Comparison of ENCODE assay signal across 26 mouse cellular contexts in genomic region chr7:80512408-80513085, GRCm38 (mm10). TPM values are rescaled to one million over a fixed set of nuclear protein-coding genes. Genes with fewer than 3 reads are reported as not detected.
DNase-seq lines count a peak whose midpoint lies in the region; ATAC-seq and TF ChIP-seq lines count a peak whose summit lies in the region.
"Had no signal": no experiment of that assay in that cellular context is flagged by ENCODE, and none has a peak within 500 bp of the region (broad histone marks: within the 10 kb centered on the region; RNA-seq: fewer than 3 reads in every experiment).

No protein-coding gene starts in this region.

- H3K36me3 ChIP-seq in forebrain, embryonic 13.5 days (ENCODE audit: poor library complexity, severe bottlenecking) = peaks cover 44% of the 10 kb centered on the region
- peaks cover 44% of the 10 kb centered on the region for H3K36me3 ChIP-seq in forebrain, embryonic 12.5 days (replicated peaks)
- peaks cover 81% of the 10 kb centered on the region for H3K36me3 ChIP-seq in megakaryocyte, embryonic 14.5 days (replicated peaks; ENCODE audit: low read length)

- H3K9ac ChIP-seq in forebrain, embryonic 13.5 days = no peak overlapping the region
- no peak overlapping the region for H3K9ac ChIP-seq in forebrain, embryonic 12.5 days
- H3K9ac ChIP-seq: embryonic facial prominence, embryonic 12.5 days; forebrain, embryonic 15.5 days; liver, embryonic 14.5 days; neural tube, embryonic 13.5 days had no signal

- H3K4me2 ChIP-seq in forebrain, embryonic 13.5 days = no peak overlapping the region
- H3K4me2 ChIP-seq in forebrain, embryonic 12.5 days = no peak overlapping the region
- H3K4me2 ChIP-seq: embryonic facial prominence, embryonic 12.5 days; forebrain, embryonic 15.5 days; neural tube, embryonic 13.5 days had no signal

- H3K27ac ChIP-seq in forebrain, embryonic 13.5 days = 0 out of 2 replicates have a peak overlapping the region, but pooled peaks have one; percentile 16
- H3K27ac ChIP-seq in forebrain, embryonic 12.5 days = no peak overlapping the region
- no peak overlapping the region for H3K27ac ChIP-seq in olfactory bulb, adult 2 months (ENCODE audit: insufficient read depth, low read depth, low read length)
- H3K27ac ChIP-seq: embryonic facial prominence, embryonic 12.5 days; forebrain, embryonic 15.5 days; kidney, postnatal 0 days; liver, embryonic 14.5 days; neural tube, embryonic 13.5 days had no signal

- 71% methylated on average over 15 of the region's 16 CpGs for WGBS in forebrain, embryonic 13.5 days
- WGBS in forebrain, embryonic 12.5 days = 74% methylated on average over 16 of the region's 16 CpGs
- 43% methylated on average over 16 of the region's 16 CpGs for WGBS in olfactory bulb, adult 2 months

- no peaks in the 10 kb centered on the region for H3K27me3 ChIP-seq in forebrain, embryonic 13.5 days
- H3K27me3 ChIP-seq in forebrain, embryonic 12.5 days = no peaks in the 10 kb centered on the region
- no peaks in the 10 kb centered on the region for H3K27me3 ChIP-seq in megakaryocyte, embryonic 14.5 days (replicated peaks)
- H3K27me3 ChIP-seq: embryonic facial prominence, embryonic 12.5 days; forebrain, embryonic 15.5 days; neural tube, embryonic 13.5 days had no signal

- no peak for ATAC-seq in forebrain, embryonic 13.5 days
- no peak for ATAC-seq in forebrain, embryonic 12.5 days (ENCODE audit: low FRiP score)
- ATAC-seq in megakaryocyte, adult 5-6 weeks (ENCODE audit: poor library complexity, severe bottlenecking) = no peak
- ATAC-seq: forebrain, embryonic 15.5 days; intestine, embryonic 16.5 days had no signal

- no peak for TF ChIP-seq CTCF in olfactory bulb, adult 2 months (IDR thresholded peaks at IDR 0.05; ENCODE audit: insufficient read depth, low read depth, low read length)

- peak; percentile 13 to 29 for DNase-seq in right cerebral cortex, adult 2 months (ENCODE audit: low spot score in 2 of 2)
- DNase-seq in right cerebral cortex, postnatal 4 days = no peak
- DNase-seq in layer of hippocampus, postnatal 10 days (ENCODE audit: low spot score in 2 of 2) = no peak
- DNase-seq: adrenal gland, adult 8-10 months; cerebellum, adult 11 months; cerebellum, adult 9-11 months; embryo, embryonic 11 days; heart, postnatal 14 days; kidney, adult 8-10 months; kidney, postnatal 4 days; liver; lung, adult 2 months; lung, postnatal 10 days; thymus, postnatal 4 days had no signal

- H3K4me3 ChIP-seq in forebrain, embryonic 13.5 days = no peak overlapping the region
- H3K4me3 ChIP-seq in forebrain, embryonic 12.5 days (replicated peaks) = no peak overlapping the region
- peak overlapping the region; percentile 51 for H3K4me3 ChIP-seq in megakaryocyte, embryonic 14.5 days (replicated peaks)
- peak overlapping the region; percentile 12; the same call in 1 of the 2 replicates for H3K4me3 ChIP-seq in olfactory bulb, adult 2 months (ENCODE audit: insufficient read depth, low read depth, low read length)
- H3K4me3 ChIP-seq: embryonic facial prominence, embryonic 12.5 days; forebrain, embryonic 15.5 days; neural tube, embryonic 13.5 days had no signal

- TF ChIP-seq POLR2A in olfactory bulb, adult 2 months (IDR thresholded peaks at IDR 0.05; ENCODE audit: insufficient read depth, low read depth, low read length) = no peak

- no peaks in the 10 kb centered on the region for H3K9me3 ChIP-seq in forebrain, embryonic 13.5 days (replicated peaks)
- H3K9me3 ChIP-seq in forebrain, embryonic 12.5 days = no peaks in the 10 kb centered on the region
- H3K9me3 ChIP-seq in megakaryocyte, embryonic 14.5 days = no peaks in the 10 kb centered on the region
- H3K9me3 ChIP-seq: embryonic facial prominence, embryonic 12.5 days; forebrain, embryonic 15.5 days; G1E; neural tube, embryonic 13.5 days had no signal

- H3K4me1 ChIP-seq in forebrain, embryonic 13.5 days = no peaks in the 10 kb centered on the region
- no peaks in the 10 kb centered on the region for H3K4me1 ChIP-seq in forebrain, embryonic 12.5 days
- H3K4me1 ChIP-seq in megakaryocyte, embryonic 14.5 days = peaks cover 60% of the 10 kb centered on the region
- peaks cover 2% of the 10 kb centered on the region; the same call in 1 of the 2 replicates for H3K4me1 ChIP-seq in olfactory bulb, adult 2 months (ENCODE audit: control insufficient read depth, insufficient read depth, low read length)
- H3K4me1 ChIP-seq: forebrain, embryonic 15.5 days; neural tube, embryonic 13.5 days had no signal

RNA-seq across cellular contexts. Expression of gene Blm, which starts 22.4 kb away (rescaled TPM):
- polyA plus RNA-seq in forebrain, embryonic 13.5 days (2015; fragmentation: Nextera tagmentation; extraction: Ambion mirVana) = 23.7 and 26.6 TPM in 2 replicates
- 39.6 and 43.7 TPM in 2 replicates for polyA plus RNA-seq in forebrain, embryonic 12.5 days (2016; fragmentation: Nextera tagmentation; extraction: Ambion mirVana)
- polyA plus RNA-seq in megakaryocyte, embryonic 14.5 days (2012; ENCODE audit: insufficient read depth, low replicate concordance) = 2.4 and 150 TPM in 2 replicates
- 38.8 and 45.4 TPM in 2 replicates for total RNA-seq in megakaryocyte, adult 5-6 weeks (2015)
- total RNA-seq in megakaryocyte, adult 5-6 weeks (2017) = 27.1 and 30.9 TPM in 2 replicates
- not detected in 2 replicates for polyA plus RNA-seq in olfactory bulb, adult 2 months (2012; ENCODE audit: insufficient read depth, insufficient read length, low replicate concordance, missing spikeins)
- total RNA-seq in layer of hippocampus, postnatal 10 days (2021) = 1 to 10 TPM; 7.0 to 8.1 TPM

Comparison
In these comparisons a context has a peak if more than half of its experiments do, and no peak if none do; other contexts are left out.
1. DNase-seq: peak in right cerebral cortex, adult 2 months (2 of 2); none in right cerebral cortex, postnatal 4 days (single experiment) and layer of hippocampus, postnatal 10 days (0 of 2).
2. H3K4me3 ChIP-seq: peak in megakaryocyte, embryonic 14.5 days (single experiment) and olfactory bulb, adult 2 months (single experiment); none in forebrain, embryonic 13.5 days (single experiment) and forebrain, embryonic 12.5 days (single experiment).